Mouse (Mus musculus): ENCODE data around the gene Togaram2. TPM values are rescaled to one million over a fixed set of nuclear protein-coding genes. Genes with fewer than 3 reads are reported as not detected.
"Not testable (repeated sequence)": the region's sequence is repeated elsewhere in the genome, so short reads cannot be mapped to it uniquely, and the experiment has no call there.

The Togaram2 gene
- total RNA-seq, 2 experiments from 2014 or later = 1.6 to 2.4 TPM

DNA sequence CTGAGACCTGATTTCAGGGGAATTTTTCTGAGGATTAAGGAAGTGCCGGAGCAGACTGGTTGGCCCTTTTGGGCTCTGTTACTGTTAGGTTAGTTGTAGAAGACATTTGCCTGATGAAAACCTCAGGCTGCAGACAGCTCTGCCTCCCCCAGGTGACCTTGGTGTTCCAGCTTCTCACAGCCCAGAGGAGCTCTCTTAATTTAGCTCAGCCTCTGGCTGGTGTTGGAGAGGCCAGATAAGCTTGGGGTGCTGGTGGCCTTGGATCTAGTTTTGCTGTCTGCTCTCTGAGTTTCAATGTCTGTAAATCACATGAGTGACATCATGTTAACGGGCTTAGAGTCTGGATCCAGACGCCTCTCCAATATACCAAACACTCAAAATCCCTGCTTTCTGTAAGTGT is 48.0 kb downstream of the Togaram2 start:
- no peak for DNase-seq (ENCODE audit: low spot score in 2 of 2)

GRCm38 (mm10) chr17:71730655-71731054 is 57.6 kb downstream of the Togaram2 start:
- no peak for DNase-seq (ENCODE audit: low spot score in 2 of 2)

DNA sequence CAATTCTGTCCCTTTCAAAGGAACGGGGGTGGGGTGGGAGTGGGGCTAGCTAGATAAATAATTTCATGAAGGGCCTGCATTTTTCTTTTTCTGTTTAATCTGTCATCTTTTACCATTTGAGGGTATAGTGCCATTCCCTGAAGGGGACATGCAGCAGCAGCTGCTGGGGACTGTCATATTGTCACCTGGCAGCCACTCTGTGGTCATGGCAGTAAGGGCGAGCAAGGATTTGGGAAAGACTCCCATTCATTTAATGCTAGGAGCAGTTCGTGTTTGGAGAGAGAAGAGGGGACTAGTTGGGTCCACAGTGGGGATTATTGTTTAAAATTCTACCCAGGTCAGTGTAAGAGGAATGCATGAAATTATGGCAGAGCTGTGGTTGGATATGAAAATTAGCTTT is 63.4 kb downstream of the Togaram2 start:
- DNase-seq (ENCODE audit: low spot score in 2 of 2) = no peak

GRCm38 (mm10) chr17:71742156-71742555 is 69.1 kb downstream of the Togaram2 start:
- no peak for DNase-seq (ENCODE audit: low spot score in 2 of 2)

- DNase-seq (ENCODE audit: low spot score in 2 of 2) = peak in 1 of 2 experiments; percentile 30
These were observed 69.9 kb downstream of the Togaram2 start for GRCm38 (mm10) chr17:71742935-71743334.

GRCm38 (mm10) chr17:71746114-71746513 is 73.1 kb downstream of the Togaram2 start:
- DNase-seq (ENCODE audit: low spot score in 2 of 2) = no peak

DNA sequence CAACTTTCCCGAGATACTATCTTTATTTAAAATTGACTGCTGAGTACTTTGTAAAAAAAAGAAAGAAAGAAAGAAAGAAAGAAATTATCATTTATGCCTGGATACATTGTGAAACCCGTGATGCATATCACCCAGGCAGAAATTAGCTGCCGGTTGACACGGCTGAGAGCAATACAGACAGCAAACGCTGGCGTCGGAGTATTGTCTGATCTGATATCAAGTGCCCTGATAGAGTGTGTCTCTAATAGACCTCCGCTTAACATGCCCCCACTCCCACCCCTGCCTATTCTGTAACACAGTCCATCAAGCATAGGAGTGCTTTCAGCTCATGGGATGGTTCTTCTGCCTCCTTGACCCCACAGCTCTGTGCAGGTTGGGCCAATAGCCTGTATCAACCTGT is 74.5 kb downstream of the Togaram2 start:
- no peak for DNase-seq (ENCODE audit: low spot score in 2 of 2)

GRCm38 (mm10) chr17:71749616-71750168 is 76.6 kb downstream of the Togaram2 start:
- DNase-seq (ENCODE audit: low spot score in 2 of 2) = no peak

DNA sequence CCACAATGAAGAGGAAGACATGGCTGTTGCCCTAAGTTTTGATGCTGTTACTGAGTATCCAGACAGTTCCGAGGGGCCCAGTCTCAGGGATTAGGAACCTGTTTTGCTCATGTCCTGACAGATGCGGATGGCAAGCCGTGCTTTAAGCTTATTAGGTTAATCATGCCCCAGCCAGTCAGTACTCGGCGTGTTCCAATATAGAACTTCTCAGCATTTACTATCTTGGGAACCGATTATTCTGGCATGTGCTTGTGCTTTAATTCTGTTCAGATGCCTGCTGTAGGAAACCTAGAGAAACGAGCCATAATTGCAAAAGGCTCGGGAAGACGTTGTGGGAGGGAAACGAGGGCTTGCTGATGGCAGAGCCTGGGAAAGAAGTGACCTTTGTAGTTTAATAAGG is 79.8 kb downstream of the Togaram2 start, which contains the start of gene Pcare:
TSS of gene Pcare (minus strand) at position 64 of the 400 bp plus-strand sequence.
- DNase-seq (ENCODE audit: low spot score in 2 of 2) = no peak

DNA sequence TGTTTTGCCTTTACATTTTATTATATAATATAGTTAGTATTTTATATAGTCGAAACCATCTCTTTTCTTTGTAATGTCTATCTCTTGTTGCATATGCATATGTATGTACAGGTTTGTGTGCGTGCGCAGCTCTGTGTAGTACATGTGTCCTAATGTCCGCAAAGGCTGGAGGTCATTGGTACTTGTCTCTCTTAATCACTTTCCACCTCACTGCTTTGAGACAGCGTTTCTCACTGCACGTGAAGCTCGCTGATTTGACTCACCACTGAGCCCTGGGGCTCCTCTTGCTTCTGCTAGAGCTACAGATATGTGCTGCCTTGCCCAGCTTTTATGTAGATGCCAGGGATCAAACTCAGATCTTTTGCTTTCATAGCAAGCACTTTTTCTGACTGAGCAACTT is 87.5 kb downstream of the Togaram2 start:
- DNase-seq (ENCODE audit: low spot score in 2 of 2) = no peak

- DNase-seq (ENCODE audit: low spot score in 2 of 2) = not testable (repeated sequence)
These were observed 95.1 kb downstream of the Togaram2 start, which contains the start of gene Clip4 for GRCm38 (mm10) chr17:71768173-71768572. Clip4 (plus strand) TSS chr17:71768473.

DNA sequence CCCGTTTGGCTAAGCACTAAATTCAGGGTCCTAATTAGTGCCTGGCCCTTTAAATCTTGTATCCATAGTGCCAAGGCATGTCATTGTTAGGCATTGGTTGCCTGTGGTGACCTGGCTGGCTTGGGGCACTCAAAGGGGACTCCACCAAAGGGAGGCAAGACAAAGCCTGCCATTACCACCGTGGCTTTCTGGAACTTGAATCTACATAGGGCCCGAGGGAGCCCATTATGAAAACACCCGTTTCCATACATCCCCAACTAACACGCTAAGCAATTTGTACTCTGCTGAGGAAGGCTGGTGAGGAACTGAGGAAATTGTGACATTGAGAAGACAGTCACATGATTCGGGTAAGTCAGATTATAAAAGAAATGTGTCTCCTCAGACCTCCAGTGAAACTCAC is 96.5 kb downstream of the Togaram2 start:
- DNase-seq (ENCODE audit: low spot score in 2 of 2) = no peak

DNA sequence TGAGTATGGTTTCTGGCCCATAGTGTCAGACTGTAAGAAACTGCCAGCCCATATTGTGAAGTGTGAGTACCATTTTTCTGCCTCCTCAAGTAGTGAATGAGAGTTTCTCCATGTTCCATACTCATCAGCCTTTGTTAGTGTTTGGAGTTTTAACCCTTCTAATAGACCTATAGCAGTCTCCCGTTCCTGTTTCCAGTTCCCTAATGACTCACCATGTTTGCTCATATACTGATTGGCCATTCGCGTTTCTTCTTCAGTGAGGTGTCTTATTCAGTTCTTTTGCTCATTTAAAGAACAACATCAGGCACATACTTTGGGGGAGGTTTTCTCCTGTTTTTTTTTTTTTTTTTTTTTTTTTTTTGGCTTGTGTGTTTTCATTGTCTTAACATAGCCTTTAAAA is 97.6 kb downstream of the Togaram2 start:
- no peak for DNase-seq (ENCODE audit: low spot score in 2 of 2)

- no peak for DNase-seq (ENCODE audit: low spot score in 2 of 2)
These were observed 101.1 kb downstream of the Togaram2 start for GRCm38 (mm10) chr17:71774173-71774572.

DNA sequence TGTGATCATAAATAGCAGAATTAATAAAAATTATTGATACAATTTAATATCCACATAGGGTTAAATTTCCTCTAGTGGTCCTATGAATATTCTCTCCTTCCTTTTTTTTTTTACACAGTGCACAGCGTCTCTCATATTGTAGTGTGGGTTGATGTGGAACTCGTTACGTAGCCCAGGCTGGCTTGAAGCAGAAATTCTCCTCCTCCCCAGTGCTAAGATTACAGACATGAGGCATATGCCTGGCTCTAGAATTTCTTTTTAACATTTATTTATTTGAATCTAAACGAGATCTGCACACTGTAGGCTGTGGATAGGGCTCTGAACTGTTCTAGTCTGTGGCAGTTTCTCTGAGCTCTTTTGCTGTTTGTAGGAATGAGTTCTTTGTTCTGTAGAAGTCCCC is 102.2 kb downstream of the Togaram2 start:
- DNase-seq (ENCODE audit: low spot score in 2 of 2) = no peak

DNA sequence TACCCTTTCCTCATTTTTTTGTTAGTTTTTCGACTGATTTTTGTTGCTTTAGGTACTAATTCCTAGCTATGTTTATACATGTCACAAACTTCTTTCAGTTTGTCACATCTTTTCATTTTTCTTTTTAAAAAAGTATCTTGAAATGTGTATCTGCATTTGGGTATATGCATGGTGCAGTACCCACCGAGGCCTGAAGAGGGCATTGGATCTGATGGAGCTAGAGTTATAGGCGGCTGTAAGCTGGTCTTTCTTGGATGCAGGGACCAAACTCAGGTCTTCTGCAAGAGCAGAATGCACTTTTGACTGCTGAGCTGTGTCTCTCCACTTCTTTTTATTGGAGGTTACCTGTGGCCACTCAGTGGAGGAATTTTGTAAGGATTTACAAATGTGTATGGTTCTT is 105.6 kb downstream of the Togaram2 start:
- no peak for DNase-seq (ENCODE audit: low spot score in 2 of 2)

Other genes with a start within 250 kb of the Togaram2 start
- gene Gm4707, start 213.3 kb upstream of the Togaram2 start, total RNA-seq (2021) = 1 to 10 TPM; 2.1 to 4.0 TPM
- 10 to 100 TPM; 29.0 to 37.1 TPM for gene Smchd1, start 197.9 kb upstream of the Togaram2 start, total RNA-seq (2021)
- 1 to 10 TPM; 2.2 TPM for gene Ndc80, start 146.4 kb upstream of the Togaram2 start, total RNA-seq (2021)
- 1 to 10 TPM; 1.4 to 1.5 TPM for gene Spdya, start 121.2 kb upstream of the Togaram2 start, total RNA-seq (2021)
- 10 to 100 TPM; 33.3 to 35.9 TPM for gene Wdr43, start 57.4 kb upstream of the Togaram2 start, total RNA-seq (2021)
- under 1 TPM in 1 of 2 experiments, not detected in 1; 0.09 TPM for gene Pcare, start 79.6 kb downstream of the Togaram2 start, total RNA-seq (2021)
- 10 to 100 TPM; 61.5 to 64.4 TPM for gene Clip4, start 95.2 kb downstream of the Togaram2 start, total RNA-seq (2021)

Measured in layer of hippocampus, postnatal 10 days (tissue).